Mouse (Mus musculus): ENCODE measurements around the gene Gm32717.
"Not testable (repeated sequence)": the region's sequence is repeated elsewhere in the genome, so short reads cannot be mapped to it uniquely, and the experiment has no call there.

- TF ChIP-seq POLR2A (IDR thresholded peaks at IDR 0.05; ENCODE audit: borderline replicate concordance, insufficient read depth, low read length); CTCF (IDR thresholded peaks at IDR 0.05; ENCODE audit: borderline replicate concordance, insufficient read depth, low read depth, low read length): not testable (repeated sequence)
Measured at GRCm38 (mm10) chr10:118232607-118233006, 8.0 kb downstream of the Gm32717 start.
